Mouse (Mus musculus) bone marrow macrophage, adult 2 months (primary cell): Measurements from ENCODE around the gene Fam114a2. TPM values are rescaled to one million over a fixed set of nuclear protein-coding genes. Genes with fewer than 3 reads are reported as not detected.

Experiments used
- H3K27ac ChIP-seq: 2 replicates; pipeline ENCODE4 v1.5.1; 2012; ENCODE audit warnings: low read depth, low read length; ENCODE audit not compliant: insufficient read depth
- H3K4me1 ChIP-seq: 2 replicates; pipeline ENCODE4 v1.6.1; 2012; ENCODE audit warnings: low read length; ENCODE audit not compliant: control insufficient read depth, insufficient read depth
- H3K4me3 ChIP-seq: 2 replicates; pipeline ENCODE4 v1.5.1; 2012; ENCODE audit warnings: mild to moderate bottlenecking, low read length, moderate library complexity; ENCODE audit not compliant: insufficient read depth
- CTCF ChIP-seq: IDR thresholded peaks from 2 replicates; pipeline ENCODE4 v1.5.1; 2012; ENCODE audit warnings: low read depth, mild to moderate bottlenecking, low read length, moderate library complexity
- POLR2A ChIP-seq: IDR thresholded peaks from 2 replicates; pipeline ENCODE4 v1.6.1; 2012; ENCODE audit warnings: mild to moderate bottlenecking, low read depth, low read length, borderline replicate concordance
- polyA plus RNA-seq: library from polyadenylated mRNA; stranded (reverse); fragments of >200 nt; gene quantifications from 2 replicates; pipeline ENCODE4 v1.2.4, GENCODE M21; 2012; ENCODE audit not compliant: missing spikeins, insufficient read depth, insufficient read length

The Fam114a2 gene
- polyA plus RNA-seq, 1 experiment: 41.4 TPM

DNA sequence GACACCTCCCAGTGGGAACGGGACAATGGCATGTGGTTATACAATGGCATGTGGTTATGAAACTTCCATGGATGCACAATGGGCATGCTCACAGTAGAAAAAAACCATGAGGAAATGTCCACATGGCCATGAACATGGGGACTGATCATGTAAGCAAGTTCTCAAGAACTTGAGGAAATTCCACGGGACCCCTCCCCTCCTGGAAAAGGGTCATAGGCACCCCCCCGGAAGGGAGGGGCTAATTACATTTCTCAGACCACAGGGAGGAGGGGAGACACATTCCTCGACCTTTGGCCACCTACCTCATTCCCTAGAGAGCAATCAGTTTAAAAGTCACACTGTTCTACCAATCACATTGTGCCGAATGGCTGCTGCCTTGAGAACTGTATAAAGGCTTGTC lies 64.0 kb downstream of the Fam114a2 start:
- Histone ChIP-seq H3K27ac (no peak overlapping the region), H3K4me3 (no peak overlapping the region), H3K4me1 (no peaks in the 10 kb centered on the region)
- TF ChIP-seq CTCF (no peak), POLR2A (no peak)

DNA sequence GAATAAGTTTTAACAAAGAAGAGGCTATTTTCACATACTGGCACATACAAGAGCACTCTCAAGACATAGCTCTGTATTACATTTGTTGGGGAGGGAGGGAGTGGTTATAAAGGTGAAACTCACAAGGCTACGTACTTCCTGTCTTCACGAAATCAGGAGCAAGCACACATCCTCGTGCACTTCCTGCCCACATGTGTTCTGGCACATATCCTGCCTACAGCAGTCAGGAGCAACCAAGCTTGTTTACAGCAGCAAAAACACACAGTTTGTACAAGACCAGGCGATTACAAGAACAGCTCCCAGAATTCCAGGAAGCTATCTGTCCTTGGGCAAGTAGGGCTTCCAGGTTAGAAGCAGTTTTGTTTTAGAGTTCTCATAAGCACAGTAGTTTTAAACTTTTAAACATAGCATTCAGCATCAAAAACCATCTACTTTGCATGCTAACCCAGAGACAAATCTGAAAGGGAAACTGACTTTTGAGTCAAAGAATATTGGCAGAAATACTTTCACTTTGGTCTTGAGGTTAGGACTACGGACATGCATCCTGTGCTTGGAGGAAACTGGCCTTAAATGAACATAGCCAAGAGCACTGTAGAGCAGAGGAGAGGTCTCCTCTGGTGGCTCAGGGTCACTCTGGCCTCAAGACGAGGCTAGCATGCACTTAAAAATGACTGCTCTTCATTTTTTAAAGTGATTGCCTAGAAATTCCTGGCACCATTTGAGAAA lies 73.0 kb downstream of the Fam114a2 start:
- Histone ChIP-seq H3K4me1 (no peaks in the 10 kb centered on the region), H3K4me3 (no peak overlapping the region; the same call in none of the 2 replicates), H3K27ac (no peak overlapping the region)
- TF ChIP-seq CTCF (no peak), POLR2A (no peak)

DNA sequence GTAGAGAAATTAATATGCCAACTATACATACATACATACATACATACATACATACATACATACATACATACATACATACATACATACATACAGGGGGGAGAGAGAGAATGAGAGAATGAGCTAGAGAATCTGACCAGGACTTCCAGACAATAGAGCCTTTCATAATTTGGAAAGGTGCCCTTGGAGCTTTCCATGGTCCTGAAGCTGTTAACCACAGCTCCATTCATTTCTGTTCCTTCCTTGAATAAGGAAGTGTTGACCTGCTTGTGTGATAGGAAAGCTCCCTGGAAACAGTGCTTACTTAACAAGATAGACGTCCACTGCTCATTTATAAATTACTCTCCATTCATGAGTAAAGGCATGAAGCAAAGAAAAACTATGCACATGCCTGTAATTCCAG lies 84.3 kb downstream of the Fam114a2 start:
- H3K4me1 ChIP-seq: no peaks in the 10 kb centered on the region
- TF ChIP-seq POLR2A (no peak), CTCF (no peak)
- H3K4me3 ChIP-seq: no peak overlapping the region
- no peak overlapping the region for H3K27ac ChIP-seq

Other genes with a start within 250 kb of the Fam114a2 start
- 47.4 and 57.1 TPM in 2 replicates for gene Mfap3, start within 50 bp of the Fam114a2 start, polyA plus RNA-seq
- gene Galnt10, start 126.8 kb upstream of the Fam114a2 start, polyA plus RNA-seq: 20.2 and 22.4 TPM in 2 replicates